Mouse (Mus musculus) urinary bladder, postnatal 14 days (tissue): ENCODE results near the gene Endod1.

Source experiments
- DNase-seq: peaks from one replicate; pipeline ENCODE4 v3.0.0; 2021; ENCODE audit warnings: low spot score

Gene Endod1

GRCm38 (mm10) chr9:14381353-14382055, at the start of gene Endod1:
TSS of gene Endod1 (minus strand) at chr9:14381507.
- DNase-seq, result peak; percentile 12

GRCm38 (mm10) chr9:14409153-14409552, 27.8 kb upstream of the Endod1 start:
- no peak for DNase-seq

GRCm38 (mm10) chr9:14408044-14408443, 26.7 kb upstream of the Endod1 start:
- DNase-seq, result no peak

- DNase-seq, result no peak
Observed at GRCm38 (mm10) chr9:14406056-14406455, 24.7 kb upstream of the Endod1 start.

- no peak for DNase-seq
Observed at GRCm38 (mm10) chr9:14402099-14402498, 20.8 kb upstream of the Endod1 start.

GRCm38 (mm10) chr9:14400392-14400791, 19.1 kb upstream of the Endod1 start:
- no peak for DNase-seq

GRCm38 (mm10) chr9:14398946-14399345, 17.6 kb upstream of the Endod1 start:
- DNase-seq, result no peak

GRCm38 (mm10) chr9:14398084-14398483, 16.8 kb upstream of the Endod1 start:
- no peak for DNase-seq

GRCm38 (mm10) chr9:14397449-14397819, 16.1 kb upstream of the Endod1 start:
- DNase-seq, result no peak

GRCm38 (mm10) chr9:14396819-14397448, 15.6 kb upstream of the Endod1 start:
- DNase-seq, result no peak

GRCm38 (mm10) chr9:14396096-14396495, 14.8 kb upstream of the Endod1 start:
- no peak for DNase-seq

- no peak for DNase-seq
Observed at GRCm38 (mm10) chr9:14394956-14395561, 13.8 kb upstream of the Endod1 start.

GRCm38 (mm10) chr9:14391841-14392318, 10.6 kb upstream of the Endod1 start:
- DNase-seq, result no peak

- DNase-seq, result no peak
Observed at GRCm38 (mm10) chr9:14391286-14391685, 10.0 kb upstream of the Endod1 start.

- DNase-seq, result no peak
Observed at GRCm38 (mm10) chr9:14390278-14390677, 9.0 kb upstream of the Endod1 start.

- no peak for DNase-seq
Observed at GRCm38 (mm10) chr9:14389050-14389621, 7.8 kb upstream of the Endod1 start.

- no peak for DNase-seq
Observed at GRCm38 (mm10) chr9:14388001-14388400, 6.7 kb upstream of the Endod1 start.

- no peak for DNase-seq
Observed at GRCm38 (mm10) chr9:14386831-14387230, 5.5 kb upstream of the Endod1 start.

- no peak for DNase-seq
Observed at GRCm38 (mm10) chr9:14385665-14386064, 4.4 kb upstream of the Endod1 start.

- no peak for DNase-seq
Observed at GRCm38 (mm10) chr9:14383186-14383920, 2.0 kb upstream of the Endod1 start.

GRCm38 (mm10) chr9:14382256-14382791, 1.0 kb upstream of the Endod1 start:
- DNase-seq, result no peak
